Mouse (Mus musculus) cerebellum, adult 11-12 months (tissue): ENCODE results near the gene Prmt7.

Experiments used
- DNase-seq: peaks from one replicate; pipeline ENCODE4 v3.0.0; 2022

The Prmt7 gene

GRCm38 (mm10) chr8:106292484-106293396 is 82.0 kb downstream of the Prmt7 start:
- DNase-seq: no peak

GRCm38 (mm10) chr8:106298261-106298660 is 87.5 kb downstream of the Prmt7 start:
- DNase-seq: no peak

- DNase-seq: no peak
Measured at GRCm38 (mm10) chr8:106298846-106299245, 88.1 kb downstream of the Prmt7 start.

- DNase-seq: no peak
Measured at GRCm38 (mm10) chr8:106299686-106300085, 89.0 kb downstream of the Prmt7 start.

GRCm38 (mm10) chr8:106300739-106301715 is 90.3 kb downstream of the Prmt7 start:
- DNase-seq: no peak
